Mouse (Mus musculus) testis, postnatal 10 days (tissue): ENCODE data around the gene Nolc1.
A peak's percentile ranks its signal among the peaks of the same experiment; 100 is the strongest.
"Not testable (repeated sequence)": the region's sequence is repeated elsewhere in the genome, so short reads cannot be mapped to it uniquely, and the experiment has no call there.

Experiments
- DNase-seq: peaks from one replicate; pipeline ENCODE4 v3.0.0; 2021; ENCODE audit warnings: low spot score

Gene Nolc1

GRCm38 (mm10) chr19:46091641-46092040 lies 16.0 kb downstream of the Nolc1 start:
- DNase-seq: no peak

- DNase-seq: no peak
Observed at GRCm38 (mm10) chr19:46094144-46094543, 18.5 kb downstream of the Nolc1 start.

- DNase-seq: no peak
Observed at GRCm38 (mm10) chr19:46095291-46095690, 19.6 kb downstream of the Nolc1 start.

- no peak for DNase-seq
Observed at GRCm38 (mm10) chr19:46096396-46096795, 20.7 kb downstream of the Nolc1 start.

GRCm38 (mm10) chr19:46099561-46099960 lies 23.9 kb downstream of the Nolc1 start:
- no peak for DNase-seq

- DNase-seq: no peak
Observed at GRCm38 (mm10) chr19:46103437-46104186, 27.9 kb downstream of the Nolc1 start.

- no peak for DNase-seq
Observed at GRCm38 (mm10) chr19:46104187-46104557, 28.5 kb downstream of the Nolc1 start.

- DNase-seq: no peak
Observed at GRCm38 (mm10) chr19:46110214-46110613, 34.6 kb downstream of the Nolc1 start.

- DNase-seq: no peak
Observed at GRCm38 (mm10) chr19:46110781-46111180, 35.1 kb downstream of the Nolc1 start.

- DNase-seq: no peak
Observed at GRCm38 (mm10) chr19:46114617-46115016, 39.0 kb downstream of the Nolc1 start.

- DNase-seq: no peak
Observed at GRCm38 (mm10) chr19:46119458-46119857, 43.8 kb downstream of the Nolc1 start.

GRCm38 (mm10) chr19:46120872-46121271 lies 45.2 kb downstream of the Nolc1 start:
- DNase-seq: no peak

GRCm38 (mm10) chr19:46123876-46124275 lies 48.2 kb downstream of the Nolc1 start:
- no peak for DNase-seq

- DNase-seq: no peak
Observed at GRCm38 (mm10) chr19:46124651-46125050, 49.0 kb downstream of the Nolc1 start.

GRCm38 (mm10) chr19:46126301-46126700 lies 50.6 kb downstream of the Nolc1 start:
- peak; percentile 30 for DNase-seq

GRCm38 (mm10) chr19:46129737-46130136 lies 54.1 kb downstream of the Nolc1 start:
- not testable (repeated sequence) for DNase-seq

GRCm38 (mm10) chr19:46131283-46131682 lies 55.6 kb downstream of the Nolc1 start:
- no peak for DNase-seq

GRCm38 (mm10) chr19:46131694-46132525 lies 56.2 kb downstream of the Nolc1 start, which contains the start of gene Elovl3:
Gene Elovl3, plus strand, starts transcription at chr19:46131897.
- no peak for DNase-seq

- DNase-seq: no peak
Observed at GRCm38 (mm10) chr19:46132577-46132976, 56.9 kb downstream of the Nolc1 start.
